Mouse (Mus musculus): ENCODE data around the gene Gm11168. TPM values are rescaled to one million over a fixed set of nuclear protein-coding genes. Genes with fewer than 3 reads are reported as not detected.

Gm11168 gene
- polyA plus RNA-seq, 1 experiment from 2014 or later, result not detected

Small RNAs within 50 kb of the gene (microRNA-seq; reads per million reads assigned to microRNA genes)
- gene Mir101c, result not detected

Other genes starting within 250 kb of the Gm11168 start
- gene Gm10722, start 2.4 kb upstream of the Gm11168 start, polyA plus RNA-seq (2015; fragmentation: Nextera tagmentation; extraction: Ambion mirVana), result not detected in 2 replicates
- gene Gm10721, start 9.8 kb downstream of the Gm11168 start, polyA plus RNA-seq (2015; fragmentation: Nextera tagmentation; extraction: Ambion mirVana), result not detected in 2 replicates
- not detected in 2 replicates for gene Gm10720, start 12.3 kb downstream of the Gm11168 start, polyA plus RNA-seq (2015; fragmentation: Nextera tagmentation; extraction: Ambion mirVana)
- gene Gm10719, start 14.1 kb downstream of the Gm11168 start, polyA plus RNA-seq (2015; fragmentation: Nextera tagmentation; extraction: Ambion mirVana), result 0.30 TPM in 1 of 2 replicates, not detected in the other
- 0.33 TPM in 1 of 2 replicates, not detected in the other for gene Gm10718, start 20.2 kb downstream of the Gm11168 start, polyA plus RNA-seq (2015; fragmentation: Nextera tagmentation; extraction: Ambion mirVana)
- gene Gm10717, start 22.1 kb downstream of the Gm11168 start, polyA plus RNA-seq (2015; fragmentation: Nextera tagmentation; extraction: Ambion mirVana), result not detected in 2 replicates
- gene Gm17535, start 31.3 kb downstream of the Gm11168 start, polyA plus RNA-seq (2015; fragmentation: Nextera tagmentation; extraction: Ambion mirVana), result not detected in 2 replicates
- not detected in 2 replicates for gene Gm10715, start 33.5 kb downstream of the Gm11168 start, polyA plus RNA-seq (2015; fragmentation: Nextera tagmentation; extraction: Ambion mirVana)